Mouse (Mus musculus) T-cell, adult 2 months (primary cell): ENCODE measurements at regions not wholly inside any gene's neighbourhood (a gene's known extent, or its start where the extent isn't known, plus 50 kb on each side); places are given as distances from the start of the nearest gene placed in this dataset.
"Not testable (repeated sequence)": the region's sequence is repeated elsewhere in the genome, so short reads cannot be mapped to it uniquely, and the experiment has no call there.

Experiments used
- DNase-seq: peaks from one replicate; pipeline ENCODE4 v3.0.0; 2022; ENCODE audit warnings: low spot score

DNA sequence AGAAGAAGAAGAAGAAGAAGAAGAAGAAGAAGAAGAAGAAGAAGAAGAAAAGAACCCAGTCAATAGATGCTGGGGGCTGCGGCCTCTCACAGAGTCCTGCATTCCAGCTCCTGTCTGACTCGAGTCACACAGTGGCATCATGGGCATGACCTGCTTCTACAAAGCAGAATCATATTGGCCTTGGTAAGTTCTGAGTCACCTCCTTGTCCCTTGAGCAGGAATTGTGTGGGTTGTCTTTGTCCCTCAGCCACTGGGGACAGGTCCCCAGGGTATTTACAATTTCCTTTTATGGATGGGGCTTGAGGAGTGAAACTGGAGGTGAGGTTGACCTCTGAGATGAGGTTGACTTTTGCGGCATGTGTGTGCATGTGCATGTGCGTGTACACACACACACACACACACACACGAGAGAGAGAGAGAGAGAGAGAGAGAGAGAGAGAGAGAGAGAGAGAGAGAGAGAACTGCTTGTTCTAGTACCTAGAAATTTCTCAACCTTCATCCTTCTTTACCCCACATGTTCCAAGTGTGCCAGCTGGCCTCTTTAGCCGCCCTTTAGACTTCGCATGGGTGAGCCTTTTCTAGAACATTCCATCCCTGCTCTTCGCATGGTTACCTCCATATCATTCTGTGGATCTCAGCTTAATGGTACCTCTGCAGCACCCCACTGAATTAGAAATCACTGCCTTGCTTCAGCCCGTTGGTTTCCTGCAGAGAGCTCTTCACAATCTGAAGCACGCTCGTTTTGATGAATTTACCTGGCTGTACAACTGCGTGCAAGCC, 283.2 kb downstream of the 4933412E24Rik start:
- DNase-seq: no peak

DNA sequence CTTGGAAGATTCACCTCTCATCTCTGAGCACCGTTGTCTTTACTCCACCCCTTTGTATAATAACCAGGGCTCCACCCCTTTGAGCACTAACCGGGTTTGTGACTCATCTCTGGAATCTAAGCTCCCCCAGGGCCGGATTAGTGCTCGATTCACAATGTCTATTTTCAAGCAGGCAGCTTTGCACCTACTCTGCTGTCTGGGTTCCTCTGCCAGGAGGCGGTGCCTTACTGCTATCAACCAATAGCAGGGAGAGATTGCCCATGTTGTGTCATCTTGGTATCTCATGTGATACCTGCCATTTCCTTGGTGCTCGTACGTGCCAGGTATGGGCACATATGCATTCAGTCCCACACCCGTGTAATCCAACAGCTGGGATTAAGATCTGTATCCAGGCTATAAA, 285.3 kb downstream of the 4933412E24Rik start:
- peak; percentile 13 for DNase-seq

DNA sequence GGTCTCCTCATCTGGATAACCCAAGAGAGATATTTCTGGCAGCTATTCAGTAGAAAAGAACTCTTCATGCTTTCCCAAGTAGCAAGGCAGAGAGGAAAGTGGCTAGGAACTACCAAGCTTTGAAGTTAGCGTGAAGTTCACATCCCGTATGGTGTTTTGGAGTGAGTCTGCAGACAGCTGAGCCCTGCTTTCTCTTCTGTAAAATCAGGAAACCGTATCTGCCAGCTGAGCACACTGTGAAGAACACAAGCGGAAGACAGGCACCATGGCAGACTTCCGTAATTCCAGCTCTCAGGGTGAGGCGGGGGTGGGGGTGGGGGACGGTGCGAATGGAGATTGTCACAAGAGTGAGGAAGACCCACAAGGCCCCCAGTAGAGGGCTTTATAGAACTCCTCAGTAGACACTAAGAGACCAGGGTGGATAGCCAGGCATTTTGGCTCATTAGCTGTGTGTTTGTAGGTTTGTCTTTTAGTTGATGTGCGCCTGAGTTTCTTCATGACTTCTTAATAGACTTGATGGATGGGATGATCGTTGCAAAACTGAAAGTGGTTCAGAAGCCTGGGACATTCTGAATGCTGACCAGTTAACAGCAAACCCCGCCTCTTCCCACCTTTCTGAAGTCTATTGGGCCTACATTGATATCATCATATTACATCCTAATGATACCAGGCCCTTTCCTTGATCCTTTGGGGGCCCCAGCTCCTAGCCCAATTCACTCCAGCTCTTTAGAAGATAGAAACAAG, 287.4 kb downstream of the 4933412E24Rik start:
- no peak for DNase-seq

DNA sequence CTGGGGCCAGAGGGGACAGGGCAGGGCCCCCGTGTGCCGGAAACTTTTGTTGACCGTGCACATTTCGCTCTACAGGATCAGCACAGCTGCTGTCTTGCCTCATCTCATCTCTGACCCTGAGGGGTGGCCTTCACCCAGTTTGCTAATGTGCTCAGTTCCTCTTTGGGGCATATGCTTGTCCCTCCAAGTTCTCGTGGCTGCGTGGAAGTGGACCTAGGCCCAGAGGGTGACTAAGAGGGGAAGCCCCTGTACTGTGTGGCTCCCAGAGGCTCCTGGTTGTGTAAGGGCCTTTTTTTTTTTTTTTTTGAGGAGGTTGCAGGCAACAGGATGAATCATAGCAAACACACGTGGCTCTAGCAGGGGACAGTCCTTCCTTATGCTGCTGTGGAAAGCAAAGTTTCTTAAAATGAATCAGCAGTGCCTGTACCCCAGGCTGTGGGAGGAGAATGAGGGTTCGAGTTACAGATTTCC, 288.2 kb downstream of the 4933412E24Rik start:
- DNase-seq: no peak

DNA sequence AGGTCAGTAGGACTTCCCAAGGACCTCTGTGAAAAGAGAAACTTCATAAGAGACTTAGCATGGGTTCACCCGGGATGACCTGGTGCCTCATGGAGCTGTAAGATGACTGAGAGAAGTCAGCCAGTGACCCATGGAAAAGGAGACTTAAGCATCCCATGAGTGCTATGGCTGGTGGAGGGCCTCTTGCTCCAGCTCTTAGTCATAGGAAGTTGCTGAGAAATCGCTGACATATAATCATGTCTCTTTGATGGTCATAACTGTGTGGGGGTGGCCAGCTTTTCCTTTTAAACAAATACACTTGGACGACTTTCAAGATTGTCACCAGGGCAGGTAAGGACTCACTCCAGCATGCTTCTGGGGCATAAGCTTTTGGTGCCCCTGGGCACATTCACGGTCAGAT, 290.5 kb downstream of the 4933412E24Rik start:
- no peak for DNase-seq

DNA sequence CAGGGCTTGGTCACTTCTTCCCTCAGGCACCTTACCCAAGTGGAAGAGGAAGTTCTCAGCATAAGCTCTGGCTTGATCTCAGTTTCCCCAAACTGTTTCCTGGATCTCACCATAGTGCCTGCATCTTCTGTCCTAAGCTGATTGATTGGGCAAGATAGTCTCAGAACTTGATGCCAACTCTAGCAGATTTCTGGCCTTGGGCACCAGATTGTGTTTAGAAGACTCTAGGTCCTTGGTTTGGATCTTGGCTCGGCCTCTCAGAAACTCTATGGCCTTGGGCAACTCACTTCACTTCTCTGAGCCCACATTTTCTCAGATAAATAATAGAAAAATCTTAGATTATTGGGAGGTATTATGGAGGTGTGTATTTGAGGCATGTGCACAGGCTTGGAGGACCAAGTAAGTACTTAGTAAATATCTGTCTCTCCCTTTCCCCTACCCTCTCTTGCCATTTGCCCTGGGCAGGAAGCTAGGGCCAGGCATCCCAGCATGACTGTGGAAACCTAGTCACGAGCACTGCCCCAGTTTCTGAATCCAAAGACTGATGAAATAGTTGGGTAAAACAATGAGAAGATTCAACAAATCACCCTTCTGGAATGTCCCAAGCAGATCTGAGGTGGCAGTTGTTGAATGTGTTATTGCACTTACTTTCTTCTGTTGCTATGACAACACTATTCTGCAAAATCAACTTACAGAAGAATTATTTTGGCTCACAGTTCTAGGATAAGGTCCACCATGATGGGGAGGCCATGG, 293.6 kb downstream of the 4933412E24Rik start:
- no peak for DNase-seq

DNA sequence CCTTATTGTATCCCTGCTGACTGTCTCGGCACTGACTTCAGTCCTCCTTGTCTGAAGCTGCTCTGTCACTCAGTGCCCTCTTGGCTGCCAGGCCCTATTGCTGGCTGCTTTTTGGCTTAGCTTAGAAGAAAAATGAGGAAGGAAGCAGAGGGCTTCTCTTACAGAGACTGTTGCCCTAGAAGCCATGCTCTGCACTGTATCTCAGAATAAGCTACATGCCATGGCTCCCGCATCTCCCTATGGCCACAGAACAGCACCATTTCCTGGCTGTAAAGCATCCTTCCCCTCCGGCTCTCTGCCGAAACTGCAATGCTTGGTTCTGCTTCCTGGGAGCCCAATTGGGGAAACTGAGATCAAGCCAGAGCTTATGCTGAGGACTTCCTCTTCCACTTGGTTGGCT, 295.0 kb downstream of the 4933412E24Rik start:
- no peak for DNase-seq

DNA sequence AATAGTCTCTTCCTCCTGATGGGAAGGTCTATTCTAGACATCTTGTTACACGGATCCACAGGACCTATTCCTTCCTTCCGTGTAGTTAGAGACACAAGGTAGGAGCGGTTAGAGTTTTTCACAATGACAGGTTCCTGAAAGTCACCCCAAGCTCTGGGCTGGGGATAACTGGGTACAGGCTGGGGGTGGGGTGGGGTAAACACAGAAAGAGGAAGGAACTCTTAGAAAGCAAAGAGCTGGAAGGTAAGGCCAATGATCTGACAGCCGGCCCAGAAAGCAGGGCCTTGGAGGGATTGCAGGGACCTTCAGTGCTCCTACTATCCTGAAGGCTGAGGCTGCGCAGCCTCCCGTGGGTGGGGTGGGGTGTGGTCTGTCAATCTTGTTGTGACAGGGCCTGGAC, 295.4 kb downstream of the 4933412E24Rik start:
- DNase-seq: no peak

DNA sequence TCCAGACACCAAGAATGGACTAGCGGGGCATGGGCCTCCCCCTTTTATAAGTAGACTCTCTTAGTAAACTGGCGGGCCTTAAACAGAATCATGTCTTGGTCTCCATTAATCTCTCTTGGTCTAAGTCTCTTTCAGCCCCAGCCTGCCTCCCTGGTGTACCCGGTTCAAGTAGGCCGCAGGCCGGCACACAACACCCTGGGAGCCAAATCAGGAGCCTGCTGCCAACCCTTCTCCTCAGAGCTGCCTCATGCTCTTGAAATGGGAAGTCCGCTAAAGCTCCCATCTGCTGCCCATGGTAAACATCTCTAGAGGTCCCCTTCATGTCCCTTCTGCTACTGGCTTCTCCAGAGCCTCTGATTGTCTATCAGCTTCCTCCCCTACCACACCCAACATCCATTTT, 296.3 kb downstream of the 4933412E24Rik start:
- no peak for DNase-seq

DNA sequence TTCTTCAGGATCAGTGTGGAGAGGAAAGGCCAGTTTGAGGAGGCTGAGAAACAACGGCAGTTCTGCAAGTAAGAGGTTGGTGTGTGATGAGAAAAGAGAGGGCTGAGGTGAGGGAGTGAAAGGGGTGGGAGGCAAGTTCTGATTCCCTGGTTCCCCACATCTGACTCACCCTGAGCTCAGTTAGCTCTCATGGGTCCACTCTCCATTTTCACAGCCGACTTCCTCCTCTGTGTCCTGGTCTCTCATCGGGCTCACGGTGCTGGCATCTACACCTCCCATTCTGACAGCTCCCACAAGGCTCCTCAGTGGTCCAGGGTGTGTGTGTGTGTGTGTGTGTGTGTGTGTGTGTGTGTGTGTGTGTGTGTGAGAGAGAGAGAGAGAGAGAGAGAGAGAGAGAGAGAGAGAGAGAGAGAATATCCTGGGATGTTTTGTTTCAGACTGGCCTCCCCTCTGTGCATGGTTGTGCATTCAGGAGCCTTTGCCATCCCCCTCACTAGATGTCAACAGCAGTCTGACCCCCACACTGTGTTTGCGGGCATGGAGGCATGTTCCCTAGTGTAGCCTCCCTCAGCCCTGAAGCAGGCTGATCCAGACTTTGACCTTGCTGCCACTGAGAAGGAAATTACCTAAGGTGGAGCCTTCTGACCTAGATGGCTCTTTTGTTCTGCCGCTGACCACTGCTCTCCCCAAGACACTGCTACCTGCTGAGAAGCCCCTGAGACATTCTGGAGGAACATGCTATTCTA, 296.9 kb downstream of the 4933412E24Rik start:
- DNase-seq: not testable (repeated sequence)

DNA sequence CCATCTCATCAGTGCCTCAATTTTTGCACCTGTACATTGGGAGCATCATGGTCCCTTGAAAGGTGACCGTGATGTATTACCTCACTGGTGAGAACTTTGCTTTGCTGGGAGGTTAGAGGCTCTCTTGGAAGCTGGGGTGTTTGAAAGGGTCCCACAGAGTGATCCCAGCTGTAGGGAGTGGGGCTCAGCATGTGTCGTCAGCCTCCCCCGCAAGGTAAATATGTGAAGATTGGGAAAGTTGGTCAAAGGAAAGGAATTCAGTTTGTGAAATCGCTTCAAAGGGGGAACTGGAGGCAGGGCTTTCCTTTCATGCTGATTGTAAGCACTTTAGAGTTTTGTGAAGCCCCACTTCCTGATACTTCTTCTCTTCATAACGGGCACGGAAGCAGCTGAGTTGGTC, 299.5 kb downstream of the 4933412E24Rik start:
- DNase-seq: no peak

DNA sequence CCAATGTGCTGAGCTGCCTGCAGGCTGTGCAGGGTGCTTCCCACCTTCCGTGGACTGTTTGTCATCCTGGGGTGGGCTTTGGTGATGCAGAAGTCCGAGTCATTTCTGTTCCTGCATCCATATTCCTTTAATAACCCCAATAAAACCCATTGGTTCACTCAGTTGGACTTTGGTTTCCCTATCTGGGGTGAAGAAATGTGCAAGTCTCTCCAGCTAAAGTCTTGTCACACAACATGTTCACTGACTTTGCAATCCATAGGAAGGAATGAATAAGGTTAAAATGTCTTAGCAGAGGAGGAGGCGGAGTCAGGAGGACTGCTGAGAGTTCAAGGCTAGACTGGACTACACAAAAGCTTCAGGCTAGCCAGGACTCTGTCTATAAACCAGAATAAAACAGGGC, 300.5 kb downstream of the 4933412E24Rik start:
- no peak for DNase-seq

DNA sequence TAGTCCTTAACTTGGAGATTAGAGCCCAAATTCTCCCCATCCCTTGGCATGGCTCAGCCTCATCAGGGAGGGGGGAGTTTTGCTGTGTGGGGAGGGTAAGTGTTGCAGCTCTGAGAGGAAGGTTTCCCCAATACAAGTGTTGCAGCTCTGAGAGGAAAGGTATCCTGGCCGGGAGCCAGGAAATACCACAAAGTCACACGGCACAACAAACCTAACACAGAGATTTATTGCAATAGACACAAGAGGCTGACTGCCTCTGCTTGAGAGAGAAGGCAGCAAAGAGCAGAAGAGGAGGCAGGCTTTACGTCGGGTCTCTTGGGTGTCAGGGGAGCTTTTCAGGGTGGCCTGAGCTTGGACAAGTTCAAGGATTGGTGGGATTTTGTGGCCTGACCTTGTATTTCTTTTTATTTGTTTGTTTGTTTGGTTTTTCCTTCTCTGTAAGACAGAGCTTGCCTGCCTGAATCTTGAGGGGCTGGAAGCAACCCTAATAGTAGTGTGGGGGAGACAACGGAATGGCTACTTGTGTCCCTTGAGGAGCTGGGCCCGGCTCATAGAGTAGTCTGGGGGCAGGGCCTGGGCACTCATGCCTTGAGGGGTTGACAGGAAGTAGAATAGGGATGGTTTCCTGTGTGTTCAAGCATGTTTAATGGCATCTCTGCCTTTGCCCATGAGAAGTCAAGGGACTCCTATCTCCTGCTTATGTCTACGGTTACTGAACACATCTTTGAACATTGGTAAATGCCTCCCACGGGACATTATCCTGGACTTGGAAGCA, 302.3 kb downstream of the 4933412E24Rik start:
- DNase-seq: peak; percentile 40

DNA sequence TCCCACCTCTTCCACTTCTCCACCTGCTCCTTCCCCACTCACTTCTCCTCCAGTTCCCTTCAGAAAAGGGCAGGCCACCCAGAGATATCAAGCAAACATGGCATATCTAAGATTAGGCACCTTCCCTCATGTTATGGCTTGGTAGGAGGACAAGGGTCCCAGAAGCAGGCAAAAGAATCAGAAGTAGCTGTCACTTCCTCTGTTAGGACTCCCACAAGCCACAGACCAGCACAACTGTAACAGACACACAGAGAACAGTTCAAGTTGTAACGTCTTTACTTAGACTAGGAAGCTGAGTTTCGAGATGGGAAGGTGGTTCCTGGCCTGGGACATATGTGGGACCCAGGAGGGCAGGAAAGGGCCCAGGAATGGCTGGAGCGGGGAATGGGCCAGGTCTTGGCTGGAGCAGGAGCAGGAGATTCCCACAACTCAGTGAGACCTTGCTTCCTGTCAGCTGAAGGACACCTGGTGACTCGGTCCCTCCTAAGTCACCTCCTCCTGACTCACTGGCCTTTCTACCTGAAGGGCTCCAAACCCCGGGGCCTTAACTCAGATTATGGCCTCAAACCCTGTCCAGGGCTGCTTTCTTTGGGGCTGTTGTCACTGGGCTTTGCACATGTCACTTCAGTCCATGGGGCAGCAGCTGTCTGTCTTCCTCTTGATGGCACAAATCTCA, 304.2 kb downstream of the 4933412E24Rik start:
- no peak for DNase-seq

DNA sequence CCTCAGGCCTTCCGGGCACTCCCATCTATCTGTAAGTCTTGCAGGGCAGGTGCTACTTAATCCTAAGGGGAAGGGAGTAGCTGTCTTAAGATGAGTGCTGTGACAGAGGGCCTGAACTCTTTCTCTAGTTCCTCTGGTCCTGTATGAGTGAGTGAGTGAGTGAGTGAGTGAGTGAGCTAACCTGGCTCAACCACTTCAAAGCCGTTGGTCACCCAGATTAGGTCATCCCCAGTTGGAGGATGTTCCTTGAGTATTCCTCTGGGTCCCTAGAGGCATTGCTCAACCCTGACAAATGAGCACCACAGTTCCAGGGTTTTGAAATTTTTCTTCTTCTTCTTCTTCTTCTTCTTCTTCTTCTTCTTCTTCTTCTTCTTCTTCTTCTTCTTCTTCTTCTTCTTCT, 306.5 kb downstream of the 4933412E24Rik start:
- DNase-seq: no peak

DNA sequence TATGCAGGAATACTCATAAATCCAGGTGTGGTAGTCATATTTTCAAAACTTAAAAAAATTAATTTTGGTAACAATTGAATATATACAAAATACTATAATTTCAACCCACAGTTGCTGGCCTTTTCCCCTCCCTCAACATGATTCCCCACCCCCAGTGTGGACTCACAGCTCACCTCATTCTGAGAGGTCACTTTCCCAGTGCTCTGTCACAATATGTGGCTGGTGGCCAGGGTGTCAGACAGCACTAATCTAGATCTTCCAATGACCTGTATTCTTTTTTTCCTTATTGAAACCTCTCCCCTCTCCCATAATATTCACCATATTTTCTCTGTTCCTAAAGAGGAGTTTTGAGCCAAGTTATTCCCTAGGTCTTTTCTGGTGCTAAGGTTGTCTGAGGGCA, 308.0 kb downstream of the 4933412E24Rik start:
- DNase-seq: no peak

DNA sequence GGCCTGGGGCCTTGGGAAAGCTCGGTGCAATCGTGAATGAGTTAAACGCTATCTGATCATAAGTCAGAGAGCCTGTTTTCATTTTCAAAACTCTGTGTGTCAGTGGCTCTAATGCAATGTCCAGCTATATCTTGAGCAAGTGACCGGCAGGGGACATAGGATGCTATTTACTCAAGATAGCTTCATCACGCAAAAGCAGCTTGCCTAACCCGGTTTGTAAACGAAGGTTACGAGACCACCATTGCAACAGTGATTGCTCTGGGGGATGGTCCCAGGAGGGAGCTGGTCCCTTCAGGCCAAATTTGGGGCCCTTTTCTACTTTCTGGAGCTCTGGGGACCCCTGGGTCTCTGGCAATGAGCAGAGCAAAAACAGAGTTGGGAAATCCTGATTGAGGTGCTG, 309.3 kb downstream of the 4933412E24Rik start:
- no peak for DNase-seq
